Mouse (Mus musculus) CD4-positive, CD25-positive, alpha-beta regulatory T cell, adult 2 months (primary cell): Measurements from ENCODE around the gene Sema4d.

Source experiments
- DNase-seq: peaks from one replicate; pipeline ENCODE4 v3.0.0-alpha.2; 2012; ENCODE audit warnings: low read depth, low spot score

Sema4d gene

DNA sequence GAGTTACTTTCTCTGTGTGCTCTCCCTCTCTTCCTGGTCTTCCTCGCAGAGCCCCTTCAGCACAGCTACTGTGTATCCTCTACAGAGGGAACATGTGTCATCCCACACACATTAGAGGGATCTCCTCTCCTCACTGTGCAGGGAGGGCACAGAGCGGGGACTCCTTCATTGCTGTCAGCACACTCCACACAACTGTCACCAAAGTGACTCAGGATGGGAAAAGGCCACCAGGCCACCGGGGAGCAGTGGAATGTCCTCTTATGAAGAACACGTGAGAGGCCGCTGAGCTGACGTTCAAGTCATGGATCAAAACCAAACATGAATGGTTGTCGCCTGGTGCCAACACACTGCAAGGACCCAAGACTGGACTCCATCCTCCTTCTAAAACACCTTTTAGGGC lies 38.0 kb downstream of the Sema4d start:
- peak; percentile 15 for DNase-seq

DNA sequence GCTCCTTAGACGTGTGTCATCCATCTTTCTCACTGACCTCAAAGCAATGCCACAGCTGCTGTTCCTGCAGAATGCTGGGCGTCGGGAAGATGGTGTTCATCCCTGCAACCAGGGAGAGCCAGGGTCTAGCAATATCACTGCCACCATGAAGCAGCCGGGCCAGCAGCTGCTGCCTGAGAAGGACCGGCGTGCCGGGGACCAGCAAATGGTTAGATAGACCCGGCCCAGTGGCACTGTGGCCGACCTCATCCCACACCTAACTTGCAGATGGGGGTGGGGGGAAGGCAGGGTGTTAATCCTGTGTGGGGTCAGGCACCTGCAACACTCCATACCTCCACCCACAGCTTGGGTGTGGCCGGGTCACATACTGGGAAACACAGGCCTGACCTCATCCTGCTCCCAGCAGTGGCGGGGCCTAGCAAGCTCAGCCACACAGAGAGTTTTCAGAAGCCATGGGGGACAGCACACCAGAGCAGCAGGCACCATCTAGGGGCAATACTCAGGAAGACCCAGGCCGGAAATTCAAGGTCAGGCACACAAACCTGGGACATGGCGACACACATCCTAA lies 38.9 kb downstream of the Sema4d start:
- no peak for DNase-seq

DNA sequence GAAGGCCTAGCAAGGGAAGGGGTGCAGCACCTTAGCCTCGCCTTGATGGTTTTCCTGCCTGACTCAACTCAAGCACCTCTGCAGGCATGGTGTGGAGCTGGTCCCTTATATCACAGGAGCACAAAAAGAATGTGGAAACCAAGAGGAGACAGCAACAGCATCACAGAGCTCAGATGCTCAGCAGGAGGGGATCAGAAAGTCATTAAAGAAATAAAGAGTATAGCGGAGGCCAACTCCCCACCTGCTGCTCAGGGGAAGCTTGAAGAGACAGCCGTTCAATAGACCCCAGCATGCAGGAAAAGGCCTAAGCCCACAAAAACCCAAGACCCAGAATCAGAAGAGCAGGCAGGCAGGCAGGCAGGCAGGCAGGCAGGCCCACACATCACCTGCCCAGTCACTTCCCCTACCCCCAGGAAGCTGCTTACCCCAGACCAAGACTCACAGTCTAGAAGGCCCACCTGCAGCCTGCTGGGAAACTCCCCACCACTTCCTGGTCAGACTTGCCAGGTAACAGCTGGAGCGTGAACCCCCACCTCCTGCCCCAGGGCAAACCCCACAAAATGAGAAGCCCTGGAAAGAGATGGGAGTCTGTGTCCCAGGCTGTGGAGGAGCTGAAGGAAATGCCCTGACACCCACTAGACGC lies 39.6 kb downstream of the Sema4d start:
- peak; percentile 68 for DNase-seq

DNA sequence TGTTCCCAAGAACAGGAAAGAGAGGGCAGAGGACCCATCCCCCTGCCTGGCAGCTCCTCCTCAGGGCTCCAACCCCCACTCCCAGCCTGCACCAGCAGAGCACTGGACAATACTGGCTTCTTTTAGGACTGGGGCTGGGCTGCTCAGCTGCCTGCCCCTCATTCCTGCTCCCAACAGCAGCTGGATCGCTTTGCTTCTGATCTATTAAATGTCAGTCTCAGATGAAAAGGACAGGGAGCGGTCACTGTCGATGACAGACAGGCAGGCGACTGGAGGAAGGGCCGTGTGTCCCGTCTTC lies 40.4 kb downstream of the Sema4d start:
- no peak for DNase-seq

DNA sequence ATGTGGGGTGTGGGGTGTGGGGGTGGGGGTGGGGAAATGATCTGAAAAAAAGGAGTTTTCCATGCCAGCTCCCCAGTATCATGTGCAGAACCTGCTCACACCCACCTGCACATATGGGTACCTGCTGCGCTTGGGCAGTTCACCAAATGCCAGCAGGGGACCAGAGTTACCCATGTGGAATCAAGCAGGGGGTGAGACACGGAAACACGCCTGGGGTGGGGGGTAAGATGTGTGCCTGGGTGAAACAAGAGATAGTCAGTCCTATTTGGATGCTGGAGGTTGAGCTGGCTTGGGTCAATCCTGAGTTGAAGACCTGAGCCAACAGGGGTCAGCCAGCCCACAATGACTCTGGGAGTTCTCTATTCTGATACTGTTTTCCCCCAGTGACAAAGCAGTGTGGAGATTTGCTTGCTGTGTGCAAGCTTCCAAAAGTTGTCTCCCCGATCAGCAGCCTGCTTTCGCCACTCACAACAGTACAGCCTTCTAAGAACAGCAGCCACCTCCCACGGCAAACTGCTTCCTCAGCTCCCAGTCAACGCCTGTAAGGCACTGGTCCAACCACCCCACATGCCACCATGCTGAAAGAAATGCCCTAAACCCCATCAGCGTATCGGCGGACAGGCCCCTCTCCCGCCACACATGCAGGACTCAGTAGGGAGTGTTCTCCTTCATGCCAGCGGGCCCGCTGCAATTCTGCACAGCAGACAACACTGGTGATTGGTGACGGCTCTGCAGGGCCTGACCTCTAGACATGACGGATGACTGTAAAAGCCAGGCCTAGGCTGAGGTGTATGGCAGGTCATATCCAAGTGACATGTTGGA lies 41.0 kb downstream of the Sema4d start:
- peak; percentile 33 for DNase-seq

DNA sequence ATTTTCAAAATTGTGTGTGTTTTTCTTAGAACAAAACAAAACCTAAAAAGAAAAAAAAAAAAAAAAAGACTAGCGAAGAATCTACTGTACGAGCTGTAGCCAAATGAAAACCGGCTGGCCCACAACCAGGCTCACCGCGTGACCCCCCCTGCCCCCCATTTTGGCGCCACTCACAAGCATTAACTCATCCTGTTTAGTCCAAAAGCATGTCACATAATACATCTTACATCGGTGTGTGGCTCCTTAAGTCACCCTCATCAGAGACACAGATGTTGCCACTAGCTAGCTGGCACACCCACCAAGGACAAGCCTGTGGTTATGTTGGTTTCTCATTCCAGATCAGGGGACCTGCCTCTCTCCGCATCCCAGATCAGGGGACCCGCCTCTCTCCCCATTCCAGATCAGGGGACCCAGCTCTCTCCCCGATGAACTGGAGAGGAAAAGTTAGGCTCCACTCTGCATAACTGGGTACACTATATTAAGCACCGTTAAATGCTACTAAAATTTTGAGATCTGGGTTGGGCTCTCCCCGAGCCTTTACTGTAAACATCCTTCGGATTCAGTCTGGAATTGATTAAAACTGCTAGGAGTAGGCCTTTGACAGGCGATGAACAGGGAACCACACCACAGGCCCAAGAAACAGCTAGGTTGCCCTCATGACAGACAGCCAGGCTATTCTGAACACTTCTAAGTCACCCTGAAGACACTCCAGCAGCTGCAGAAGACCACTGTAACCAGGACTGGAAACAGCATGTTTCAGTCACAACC lies 43.8 kb downstream of the Sema4d start:
- DNase-seq: peak; percentile 44

DNA sequence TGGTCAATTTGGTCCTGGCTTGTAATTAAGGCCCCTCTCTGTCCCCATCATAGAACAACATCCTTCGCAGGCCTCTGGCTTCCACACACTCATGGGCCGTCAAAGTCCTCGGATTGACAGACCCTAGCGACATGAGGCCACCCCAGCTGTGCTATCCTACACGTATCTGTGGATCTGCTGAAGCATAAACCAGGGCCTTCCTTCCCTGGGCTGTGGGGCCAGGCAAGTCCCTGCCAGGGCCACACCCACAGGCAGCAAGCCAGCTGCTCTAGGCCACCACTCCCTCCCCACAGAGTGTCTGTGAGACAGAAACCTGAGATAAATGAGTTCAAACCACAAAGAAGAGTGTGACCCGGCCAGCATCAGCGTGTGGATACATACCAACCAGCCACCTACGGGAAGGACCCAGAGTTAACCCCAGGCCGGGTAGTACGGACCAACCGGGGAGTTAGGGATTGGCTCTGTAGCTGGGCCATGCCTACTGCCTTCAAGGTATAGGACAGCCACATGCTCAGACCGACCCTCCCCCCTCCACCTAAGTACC lies 45.5 kb downstream of the Sema4d start:
- peak; percentile 77 for DNase-seq

DNA sequence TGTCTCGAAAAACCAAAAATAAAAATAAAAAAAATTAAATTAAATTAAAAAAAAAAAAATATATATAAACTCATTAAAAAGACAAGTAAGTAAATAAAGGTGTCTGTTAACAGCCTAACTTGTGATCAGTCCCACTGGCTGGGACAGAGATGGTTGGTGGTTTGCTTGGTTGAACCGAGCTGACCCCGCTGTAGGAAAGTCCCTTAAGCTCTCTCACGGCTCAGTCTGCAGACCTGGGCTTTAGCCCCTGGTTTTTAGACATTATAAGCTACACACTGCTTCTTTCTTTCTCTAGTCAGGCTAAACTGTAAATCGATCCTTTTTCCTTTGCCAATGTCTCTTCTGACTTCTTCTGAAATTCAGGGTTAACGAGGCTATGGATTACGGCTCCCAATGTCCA lies 46.5 kb downstream of the Sema4d start:
- no peak for DNase-seq

DNA sequence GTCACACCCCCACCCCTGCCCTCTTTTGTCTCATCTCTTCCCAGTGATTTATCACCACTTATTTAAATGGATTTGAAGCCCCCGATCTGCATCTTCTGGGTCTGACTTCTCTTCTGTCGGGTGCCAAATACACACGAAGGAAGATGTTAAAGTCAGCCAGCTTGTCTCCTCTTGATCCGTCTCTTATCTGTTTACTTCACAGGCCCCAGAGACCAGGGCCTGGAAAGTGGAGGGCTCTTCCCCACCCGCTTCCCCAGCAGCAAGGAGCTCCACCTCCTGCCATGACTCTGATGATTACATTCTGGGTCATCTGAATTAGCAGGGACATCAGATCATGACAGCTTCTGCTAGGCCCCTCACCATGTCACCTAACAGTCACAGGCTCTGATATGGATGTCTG lies 47.7 kb downstream of the Sema4d start:
- no peak for DNase-seq

DNA sequence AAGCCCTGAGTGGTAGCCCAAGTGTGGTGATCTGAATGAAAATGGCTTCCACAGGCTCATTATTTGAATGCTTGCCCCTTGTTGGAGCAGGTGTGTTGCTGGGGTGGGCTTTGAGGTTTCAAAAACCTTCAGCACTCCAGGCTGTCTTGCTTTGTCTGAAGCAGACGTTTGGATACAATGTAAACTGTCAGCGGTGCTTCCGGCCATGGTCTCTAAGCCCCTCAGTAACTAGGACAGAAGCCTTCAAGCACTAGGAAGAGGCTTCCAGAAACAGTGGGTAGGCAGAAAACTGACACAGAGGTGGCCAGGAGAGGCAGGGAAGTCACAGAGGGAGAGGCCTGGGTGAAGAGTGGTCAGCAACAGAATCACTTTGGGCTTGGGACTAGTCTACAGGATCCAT lies 49.7 kb downstream of the Sema4d start:
- no peak for DNase-seq

DNA sequence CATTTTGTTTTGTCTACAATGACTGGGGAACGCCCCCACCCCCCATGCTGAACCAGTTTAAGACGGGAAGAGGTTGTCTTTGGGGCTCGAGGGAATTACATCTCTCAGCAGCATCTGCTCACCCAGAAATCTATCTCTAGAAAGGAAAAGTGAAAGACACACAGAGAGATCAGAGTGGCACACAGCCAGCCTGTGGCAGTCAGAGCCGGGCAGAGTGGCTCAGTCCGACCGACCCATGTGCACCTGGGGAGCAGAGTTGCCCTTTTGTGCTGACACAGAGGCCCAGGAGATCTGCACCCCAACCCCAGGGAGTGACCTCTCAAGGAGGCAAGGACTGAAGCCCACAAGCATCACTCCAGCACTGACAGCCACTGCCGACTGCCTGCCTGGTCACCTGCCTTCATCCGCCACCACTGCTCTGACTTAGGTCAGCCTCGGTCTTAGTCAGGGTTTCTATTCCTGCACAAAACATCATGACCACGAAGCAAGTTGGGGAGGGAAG lies 50.9 kb downstream of the Sema4d start:
- DNase-seq: peak; percentile 53

DNA sequence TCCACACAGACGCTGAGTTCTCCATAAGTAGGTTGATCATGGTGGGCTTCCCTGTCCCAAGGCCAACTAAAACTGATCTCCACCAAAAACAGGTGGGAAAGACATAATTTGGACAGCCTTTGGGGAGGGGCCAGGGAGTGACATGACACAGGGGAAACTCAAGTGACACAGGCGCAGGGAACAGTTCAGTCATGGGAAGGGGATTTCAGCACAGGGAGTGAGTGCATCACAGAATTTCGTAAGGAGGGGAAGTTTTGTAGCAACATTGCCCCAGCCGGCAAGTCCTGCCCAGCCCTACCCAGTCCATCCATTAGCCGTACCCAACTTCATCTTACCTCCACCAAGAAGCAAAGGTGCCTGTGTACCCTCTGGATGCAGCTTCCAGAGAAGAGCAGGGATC lies 52.8 kb downstream of the Sema4d start:
- DNase-seq: no peak

DNA sequence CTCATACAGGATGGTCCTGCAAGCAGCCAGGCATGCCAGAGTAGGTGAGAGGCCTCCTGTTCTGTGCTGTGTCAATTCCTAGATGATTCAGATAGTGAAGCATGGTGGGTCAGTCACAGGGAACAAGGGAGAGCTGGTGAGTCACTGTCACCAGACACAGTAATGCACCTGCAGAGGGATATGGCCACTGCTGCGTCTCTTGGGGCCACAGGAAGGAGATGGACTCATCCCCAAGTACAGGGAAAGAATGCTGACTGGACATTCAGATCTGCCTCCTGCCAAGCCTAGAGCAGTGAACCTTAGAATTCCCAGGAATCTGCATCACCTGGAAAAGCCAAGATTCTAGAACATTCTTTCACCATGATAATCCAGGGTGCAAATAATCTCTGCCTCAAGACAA lies 53.8 kb downstream of the Sema4d start:
- DNase-seq: no peak

DNA sequence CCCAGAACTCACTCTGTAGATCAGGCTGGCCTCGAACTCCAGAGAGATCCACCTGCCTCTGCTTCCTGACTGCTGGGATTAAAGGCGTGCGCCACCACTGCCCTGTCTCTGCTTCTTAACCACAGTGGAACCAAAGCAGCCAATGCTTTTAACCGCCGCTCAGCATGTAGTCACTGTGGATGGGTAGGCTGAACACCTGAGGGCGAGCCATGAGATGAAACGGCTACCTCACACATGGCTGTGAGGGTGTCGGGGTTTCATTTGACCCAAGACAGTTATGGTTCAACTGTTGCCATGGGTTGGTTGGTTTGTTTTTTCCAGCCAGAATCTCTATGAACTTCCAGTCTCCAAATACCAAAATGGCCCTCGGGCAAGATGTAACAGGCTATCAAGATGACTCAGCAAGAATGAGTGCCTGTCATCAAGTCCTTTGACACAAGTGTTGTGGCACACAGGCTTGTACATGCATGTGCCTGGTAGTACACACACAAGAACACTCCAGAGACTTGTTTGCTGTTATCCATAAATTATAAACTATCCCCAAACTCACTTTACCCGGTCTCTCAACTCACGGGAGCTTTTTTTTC lies 54.9 kb downstream of the Sema4d start:
- DNase-seq: no peak

DNA sequence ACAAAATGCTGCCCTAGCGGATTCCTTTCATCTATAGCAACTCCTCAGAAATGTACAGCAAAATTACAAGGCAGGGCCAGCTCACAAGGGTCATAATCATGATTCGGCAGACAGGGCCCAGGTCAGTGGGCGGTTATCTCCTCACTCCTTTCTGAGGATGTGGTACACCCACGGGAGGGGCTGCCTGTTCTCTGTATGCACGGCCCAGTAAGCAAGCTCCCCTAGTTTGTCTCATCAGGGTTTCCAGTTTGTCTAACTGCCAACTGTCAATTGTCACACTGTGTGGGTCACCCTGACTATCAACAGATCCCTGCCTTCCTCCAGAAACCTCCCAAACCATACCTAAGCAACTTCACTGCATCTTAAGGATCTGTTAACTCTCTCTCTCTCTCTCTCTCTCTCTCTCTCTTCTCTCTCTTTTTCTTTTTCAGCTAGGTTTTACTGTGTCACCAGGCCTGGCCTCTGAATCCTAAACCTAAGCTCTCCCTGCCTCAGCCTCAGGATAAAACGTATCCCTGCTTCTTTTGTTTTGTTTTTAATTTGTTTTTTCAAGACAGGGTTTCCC lies 55.5 kb downstream of the Sema4d start:
- DNase-seq: peak; percentile 59

DNA sequence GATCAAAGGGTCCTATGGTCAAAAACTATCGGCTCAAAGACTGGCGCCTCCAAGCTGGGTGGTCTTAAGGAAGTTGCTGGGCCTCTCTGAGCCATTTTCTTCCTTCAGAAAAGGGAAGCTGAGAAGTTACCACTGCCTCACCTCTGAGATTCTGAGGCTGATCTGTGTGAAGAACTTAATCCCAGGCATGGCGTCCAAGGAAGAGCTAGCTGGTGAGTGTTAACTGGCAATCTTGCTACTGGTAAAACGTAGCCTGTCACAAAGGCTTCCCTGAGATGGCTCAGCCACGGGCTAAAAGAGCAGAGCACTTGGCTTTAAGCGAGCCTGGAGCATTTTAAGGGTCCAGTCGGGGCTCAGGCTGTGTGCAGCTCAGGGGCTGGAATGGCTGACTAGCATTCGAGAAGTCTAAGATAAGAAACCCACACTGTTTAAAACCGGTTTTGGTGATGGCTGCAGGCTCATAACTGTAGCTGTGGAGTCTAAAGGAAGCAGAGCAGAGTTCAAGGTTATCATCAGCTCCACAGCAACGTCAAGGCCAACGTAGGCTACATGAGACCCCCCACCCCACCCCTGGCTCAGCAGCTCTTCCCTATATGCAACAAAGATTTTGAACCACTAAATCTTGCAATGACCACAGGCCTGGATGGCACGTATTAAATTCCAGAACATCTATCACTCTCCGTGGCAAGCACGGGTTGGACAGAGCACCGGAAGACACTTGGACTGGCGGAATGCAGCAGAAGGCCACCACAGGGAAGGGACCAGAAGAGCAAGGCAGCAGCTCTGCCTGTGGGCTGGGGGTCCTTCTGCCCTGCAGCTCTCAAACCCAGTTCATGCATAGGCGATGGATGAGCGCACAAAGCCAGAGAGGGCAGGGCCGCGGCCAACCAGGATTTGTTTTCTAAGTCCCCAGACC lies 56.3 kb downstream of the Sema4d start:
- DNase-seq: no peak

DNA sequence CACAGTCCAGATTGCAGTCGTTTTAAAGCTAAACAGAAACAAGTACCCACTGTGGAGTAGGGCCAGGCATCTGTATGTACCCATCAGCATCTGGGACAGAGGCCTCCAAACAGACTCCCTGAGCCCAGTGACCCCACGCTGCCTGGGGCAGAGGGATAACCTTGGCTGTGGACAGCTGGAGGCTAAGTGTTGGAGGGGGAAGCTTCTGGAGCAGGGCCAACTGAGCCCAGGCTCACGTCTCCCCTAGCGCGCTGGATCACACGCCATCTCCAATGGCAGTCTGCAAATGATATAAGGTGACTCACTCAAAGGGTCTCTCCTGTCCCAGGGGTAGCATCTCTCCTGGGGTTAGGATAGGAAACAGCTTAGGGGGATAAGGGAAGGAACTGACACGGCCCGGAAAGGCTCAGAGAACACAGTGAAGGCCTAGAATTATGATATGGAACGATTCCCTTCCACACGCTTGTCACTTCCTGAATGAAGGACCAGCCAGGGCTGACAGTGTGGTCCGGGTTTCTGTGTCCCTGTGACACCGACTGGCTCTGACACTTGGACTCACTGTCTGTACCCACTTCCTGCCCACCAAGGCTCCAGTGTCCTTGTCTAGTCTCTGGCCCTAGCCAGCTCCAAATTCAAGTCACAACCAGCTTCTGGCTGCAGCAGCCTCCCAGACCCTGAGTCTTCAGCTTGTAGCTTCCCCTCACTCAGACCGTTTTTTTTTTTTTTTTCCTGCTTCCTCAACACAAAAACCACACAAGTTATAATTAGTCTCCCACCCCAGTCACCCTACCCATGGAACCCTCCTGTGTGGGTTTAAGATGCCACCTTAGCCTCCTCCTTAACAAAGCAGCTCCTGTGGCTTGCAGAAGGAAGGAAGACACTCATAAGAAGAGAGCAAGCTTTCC lies 57.3 kb downstream of the Sema4d start:
- DNase-seq: no peak

DNA sequence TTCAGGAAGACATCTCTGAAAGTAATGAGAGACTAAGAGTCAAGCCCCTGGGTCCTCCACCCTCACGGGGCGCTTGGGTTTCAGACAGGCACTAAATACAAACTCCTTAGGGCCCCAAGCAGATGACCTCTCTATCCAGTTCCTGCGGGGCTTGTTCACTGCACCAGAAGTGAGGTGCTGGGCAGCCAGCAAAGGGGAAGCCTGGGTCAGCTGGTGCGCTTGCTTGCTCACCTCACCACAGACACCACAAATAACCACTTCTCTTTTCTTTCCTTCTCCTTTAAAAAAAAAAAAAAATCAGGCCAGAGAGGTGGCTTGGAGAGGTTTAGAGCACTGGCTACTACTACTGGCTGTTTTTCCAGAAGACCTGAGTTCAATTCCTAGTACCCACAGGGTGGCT lies 59.0 kb downstream of the Sema4d start:
- no peak for DNase-seq

DNA sequence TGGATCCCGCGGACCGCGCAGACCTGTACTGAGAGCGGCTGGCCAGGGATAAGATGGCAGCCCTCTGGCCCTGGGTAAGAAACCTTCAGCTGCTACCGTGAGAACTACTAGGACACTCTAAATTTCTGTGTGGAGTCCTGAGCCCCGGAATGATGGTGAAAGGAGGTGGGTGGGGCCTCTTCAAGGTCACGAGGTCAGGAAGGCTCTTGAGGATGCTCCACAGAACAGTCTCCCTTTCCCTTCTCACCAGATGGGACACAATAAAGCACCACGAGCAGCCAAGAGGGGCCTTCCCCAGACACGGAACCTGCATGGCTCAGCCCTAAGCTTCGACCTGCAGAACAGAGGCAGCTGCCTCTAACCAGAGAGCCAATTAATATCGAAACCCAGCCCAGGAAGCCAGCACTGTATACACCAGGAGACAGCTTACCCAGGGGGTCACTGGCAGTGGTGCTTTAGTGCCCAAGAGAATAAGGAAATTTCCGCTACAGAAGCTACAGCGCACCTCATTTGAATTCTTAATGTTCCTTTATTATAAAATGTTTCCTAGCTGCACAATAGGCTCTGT lies 61.4 kb downstream of the Sema4d start:
- peak; percentile 52 for DNase-seq
